Mouse (Mus musculus) G1E (cell line): ENCODE data around the gene Hbb-bh1.

Source experiments
- CTCF ChIP-seq: IDR thresholded peaks from 2 replicates; pipeline ENCODE4 v1.5.1; 2012; ENCODE audit warnings: low read depth, low read length, inconsistent platforms, mixed read lengths
- GATA1 ChIP-seq: IDR thresholded peaks from 2 replicates; pipeline ENCODE4 v1.6.1; 2012; ENCODE audit warnings: borderline replicate concordance, low read length, inconsistent platforms, mixed read lengths
- GATA2 ChIP-seq: IDR thresholded peaks from 2 replicates; pipeline ENCODE4 v1.6.1; 2012; ENCODE audit warnings: low read depth, low read length, inconsistent platforms, borderline replicate concordance
- POLR2AphosphoS5 ChIP-seq: IDR thresholded peaks from 2 replicates; pipeline ENCODE4 v1.6.1; 2012; ENCODE audit warnings: low read depth, low read length, inconsistent platforms; ENCODE audit not compliant: insufficient replicate concordance
- TAL1 ChIP-seq: conservative IDR thresholded peaks from 2 replicates; pipeline ENCODE4 v1.6.1; 2012; ENCODE audit warnings: low read depth, low read length, inconsistent platforms, mixed read lengths

DNA sequence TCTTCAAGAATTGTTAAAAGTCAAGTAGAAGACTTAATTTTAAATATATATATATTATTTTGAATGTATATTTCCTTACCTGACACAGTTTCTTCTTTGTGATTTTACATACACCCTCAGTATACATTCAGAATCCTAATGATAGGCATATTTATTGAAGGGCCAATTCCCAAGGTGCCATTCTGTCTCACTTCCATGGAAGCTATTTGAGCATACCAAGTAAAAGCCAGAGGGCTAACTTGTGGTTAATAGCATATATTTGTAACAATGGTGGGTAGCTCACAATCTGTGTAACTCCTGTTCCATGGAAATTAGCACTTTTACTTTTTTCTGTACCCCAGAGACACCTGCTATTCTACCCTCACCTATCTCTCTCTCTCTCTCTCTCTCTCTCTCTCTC, 43.2 kb upstream of the Hbb-bh1 start, which contains the start of gene Olfr66:
- TF ChIP-seq CTCF (no peak), TAL1 (no peak), GATA1 (no peak), POLR2AphosphoS5 (no peak), GATA2 (no peak)
